Mouse (Mus musculus): Measurements from ENCODE around the gene Tctex1d2.

DNA sequence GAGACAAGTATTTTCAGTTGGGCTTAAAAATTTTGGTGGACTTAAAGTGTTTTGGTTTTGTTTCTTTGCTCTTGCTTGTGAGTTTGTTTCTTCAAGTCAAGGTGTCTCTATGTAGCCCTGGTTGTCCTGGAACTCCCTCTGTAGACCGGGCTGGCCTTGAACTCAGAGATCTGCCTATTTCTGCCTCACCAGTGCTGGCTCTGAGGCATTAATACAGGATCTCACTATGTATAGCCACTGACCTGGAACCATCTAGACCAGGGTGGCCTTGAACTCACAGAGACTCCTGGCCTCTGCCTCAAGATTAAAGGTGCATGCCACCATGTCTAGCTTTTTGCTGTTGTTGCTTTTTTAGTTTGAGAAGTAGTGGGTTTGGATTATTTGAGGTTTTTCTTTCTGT, 12.4 kb downstream of the Tctex1d2 start:
- TF ChIP-seq CTCF (IDR thresholded peaks at IDR 0.05; ENCODE audit: borderline replicate concordance, insufficient read depth, low read depth, low read length) (no peak), POLR2A (IDR thresholded peaks at IDR 0.05; ENCODE audit: borderline replicate concordance, insufficient read depth, low read length) (no peak)

Data from cerebellum, adult 2 months (tissue).